Mouse (Mus musculus): ENCODE results near the gene Dcaf15. TPM values are rescaled to one million over a fixed set of nuclear protein-coding genes. Genes with fewer than 3 reads are reported as not detected.

Gene Dcaf15
- polyA plus RNA-seq, 1 experiment from 2014 or later: 13.0 TPM

DNA sequence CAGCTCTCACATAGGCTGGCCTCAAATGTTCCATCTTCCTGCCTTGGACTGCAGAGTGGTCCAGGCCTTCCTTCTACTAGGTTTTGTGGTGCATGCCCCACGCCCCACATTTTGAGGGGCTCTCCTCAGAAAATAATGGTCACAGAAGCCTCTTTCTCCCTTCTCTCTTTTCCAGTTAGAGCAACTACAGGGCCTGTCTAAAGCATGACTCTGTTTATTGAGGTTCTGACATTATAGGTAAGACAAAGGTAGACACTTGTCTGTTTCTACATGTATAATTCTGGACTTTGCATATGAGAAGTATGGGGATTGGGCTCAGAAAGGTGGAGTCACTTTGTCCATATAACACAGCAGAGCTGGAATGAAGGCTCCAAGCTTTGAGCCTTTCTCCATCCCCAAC is 39.5 kb downstream of the Dcaf15 start, which contains the start of gene Gm10643:
Gene Gm10643 (minus strand): TSS at position 101 of the 400 bp plus-strand sequence.
- Histone ChIP-seq H3K27me3 (no peaks in the 10 kb centered on the region), H3K9me3 (no peaks in the 10 kb centered on the region), H3K4me3 (peak within 1 kb of the TSS; percentile 84), H3K4me2 (replicated peaks) (peak within 1 kb of the TSS; percentile 67), H3K4me1 (peaks cover 18% of the 10 kb centered on the region), H3K9ac (peak within 1 kb of the TSS; percentile 56), H3K27ac (peak within 1 kb of the TSS; percentile 61), H3K36me3 (no peaks in the 10 kb centered on the region)
- no peak for ATAC-seq (ENCODE audit: insufficient number of reproducible peaks, insufficient read depth, low FRiP score, low TSS enrichment)
- WGBS: 88% methylated on average over 1 of the region's 1 CpGs

DNA sequence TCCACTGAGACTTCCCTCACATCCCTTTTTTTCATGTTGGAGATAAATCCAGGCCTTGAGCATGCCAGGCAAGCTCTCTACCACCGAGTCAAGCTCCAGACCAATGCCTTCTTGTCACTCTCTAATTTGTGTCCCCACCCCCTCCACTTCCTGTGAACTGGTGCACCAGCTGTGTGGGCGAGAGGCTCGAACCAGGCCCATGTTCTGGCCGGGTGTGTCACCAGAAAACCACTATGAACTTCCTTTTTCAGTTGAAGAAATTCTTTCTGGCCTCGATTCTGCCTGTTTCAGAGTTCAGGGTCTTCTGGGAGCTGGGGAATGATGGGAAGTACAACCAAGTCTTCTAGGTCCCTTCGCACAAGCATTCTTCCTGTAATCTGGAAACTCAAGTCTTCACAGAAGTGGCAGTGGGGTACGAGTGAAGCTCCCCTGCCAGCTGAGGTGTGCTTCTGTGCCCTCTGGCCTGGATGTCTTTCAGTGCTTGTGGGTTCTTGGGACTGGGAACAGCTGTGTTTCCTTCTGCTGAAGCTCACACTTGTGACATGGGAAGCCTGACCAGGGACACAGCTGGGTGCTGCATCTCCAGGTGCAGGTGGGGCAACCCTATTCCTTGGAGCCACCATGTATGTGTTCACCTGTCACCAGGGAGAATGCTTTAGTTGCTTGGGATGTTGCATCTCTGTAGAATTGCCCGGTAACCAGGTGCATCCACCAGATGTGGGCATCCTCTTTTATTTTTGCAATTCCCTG is 40.5 kb downstream of the Dcaf15 start:
- no peak overlapping the region for H3K27ac ChIP-seq
- no peak overlapping the region for H3K4me3 ChIP-seq
- H3K36me3 ChIP-seq: no peaks in the 10 kb centered on the region
- H3K4me2 ChIP-seq (replicated peaks): no peak overlapping the region
- no peaks in the 10 kb centered on the region for H3K9me3 ChIP-seq
- H3K4me1 ChIP-seq: peaks cover 14% of the 10 kb centered on the region
- H3K27me3 ChIP-seq: no peaks in the 10 kb centered on the region
- ATAC-seq (ENCODE audit: insufficient number of reproducible peaks, insufficient read depth, low FRiP score, low TSS enrichment): no peak
- no peak overlapping the region for H3K9ac ChIP-seq
- WGBS: 68% methylated on average over 8 of the region's 8 CpGs

DNA sequence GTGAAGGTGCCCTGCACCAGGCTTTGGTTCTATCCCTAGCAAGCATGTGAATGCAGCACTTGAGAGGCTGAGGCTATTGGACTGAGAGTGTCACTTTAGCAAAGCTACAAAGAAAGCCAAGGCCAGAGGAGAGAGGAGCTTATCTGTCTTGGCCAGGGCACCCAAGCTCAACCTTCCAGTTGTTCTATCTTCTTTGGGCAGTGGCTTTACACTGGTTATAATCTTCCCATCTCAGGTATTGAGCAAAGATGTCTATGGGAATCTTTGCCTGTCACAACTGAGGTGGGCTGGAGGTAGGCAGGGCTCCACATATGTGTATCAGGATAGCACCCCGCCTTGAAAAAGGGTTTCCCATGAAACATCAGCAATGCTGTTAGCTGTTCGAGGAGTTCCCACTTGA is 44.3 kb downstream of the Dcaf15 start:
- Histone ChIP-seq H3K9me3 (no peaks in the 10 kb centered on the region), H3K27me3 (no peaks in the 10 kb centered on the region), H3K9ac (no peak overlapping the region), H3K36me3 (no peaks in the 10 kb centered on the region), H3K27ac (no peak overlapping the region), H3K4me3 (no peak overlapping the region), H3K4me2 (replicated peaks) (no peak overlapping the region), H3K4me1 (no peaks in the 10 kb centered on the region)
- WGBS: 86% methylated on average over 2 of the region's 2 CpGs
- no peak for ATAC-seq (ENCODE audit: insufficient number of reproducible peaks, insufficient read depth, low FRiP score, low TSS enrichment)

DNA sequence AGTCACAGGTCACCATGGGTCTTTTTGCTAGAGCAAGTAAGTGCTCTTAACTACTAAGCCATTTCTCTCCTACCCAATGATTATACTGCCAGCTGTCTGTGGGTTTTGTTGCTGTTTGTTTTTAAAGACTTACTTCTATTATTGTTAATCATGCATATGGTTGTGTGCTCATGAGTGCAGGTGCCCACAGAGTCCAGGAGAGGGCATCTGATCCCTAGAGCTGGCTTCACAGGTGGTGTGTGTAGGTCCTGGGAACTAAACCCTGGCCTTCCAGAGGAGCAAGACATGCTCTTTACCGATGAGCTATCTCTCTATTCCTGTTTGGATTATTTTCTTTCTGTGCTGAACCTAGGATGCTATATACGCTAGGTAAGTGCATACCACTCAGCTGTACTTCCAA is 45.3 kb downstream of the Dcaf15 start:
- H3K27ac ChIP-seq: no peak overlapping the region
- no peak overlapping the region for H3K9ac ChIP-seq
- H3K4me1 ChIP-seq: no peaks in the 10 kb centered on the region
- H3K4me2 ChIP-seq (replicated peaks): no peak overlapping the region
- no peak for ATAC-seq (ENCODE audit: insufficient number of reproducible peaks, insufficient read depth, low FRiP score, low TSS enrichment)
- no peaks in the 10 kb centered on the region for H3K36me3 ChIP-seq
- no peak overlapping the region for H3K4me3 ChIP-seq
- no peaks in the 10 kb centered on the region for H3K9me3 ChIP-seq
- WGBS: 95% methylated on average over 2 of the region's 2 CpGs
- no peaks in the 10 kb centered on the region for H3K27me3 ChIP-seq

DNA sequence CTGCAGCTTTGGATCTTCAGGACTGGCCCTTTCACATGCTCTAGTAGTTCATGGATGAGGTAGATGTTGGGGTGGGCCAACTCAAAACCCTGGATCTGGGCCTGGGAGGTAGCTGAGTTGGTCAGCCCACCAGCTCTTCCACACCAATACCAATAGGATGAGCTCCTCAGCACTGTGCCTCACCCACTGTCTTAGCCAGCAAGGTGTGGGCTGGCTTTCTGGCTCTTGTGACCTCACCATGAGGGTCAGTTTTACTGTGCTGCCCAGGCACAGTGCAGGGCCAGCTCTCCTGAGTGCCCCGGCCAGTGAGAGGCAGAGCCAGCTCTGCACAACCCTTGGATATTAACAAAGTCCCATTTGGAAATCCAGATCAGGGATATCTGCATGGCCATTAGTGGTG is 46.7 kb downstream of the Dcaf15 start:
- Histone ChIP-seq H3K9me3 (no peaks in the 10 kb centered on the region), H3K27me3 (no peaks in the 10 kb centered on the region), H3K4me3 (no peak overlapping the region), H3K9ac (no peak overlapping the region), H3K4me2 (replicated peaks) (no peak overlapping the region), H3K36me3 (no peaks in the 10 kb centered on the region), H3K27ac (no peak overlapping the region), H3K4me1 (no peaks in the 10 kb centered on the region)
- ATAC-seq (ENCODE audit: insufficient number of reproducible peaks, insufficient read depth, low FRiP score, low TSS enrichment): no peak
- WGBS: 84% methylated on average over 1 of the region's 1 CpGs

DNA sequence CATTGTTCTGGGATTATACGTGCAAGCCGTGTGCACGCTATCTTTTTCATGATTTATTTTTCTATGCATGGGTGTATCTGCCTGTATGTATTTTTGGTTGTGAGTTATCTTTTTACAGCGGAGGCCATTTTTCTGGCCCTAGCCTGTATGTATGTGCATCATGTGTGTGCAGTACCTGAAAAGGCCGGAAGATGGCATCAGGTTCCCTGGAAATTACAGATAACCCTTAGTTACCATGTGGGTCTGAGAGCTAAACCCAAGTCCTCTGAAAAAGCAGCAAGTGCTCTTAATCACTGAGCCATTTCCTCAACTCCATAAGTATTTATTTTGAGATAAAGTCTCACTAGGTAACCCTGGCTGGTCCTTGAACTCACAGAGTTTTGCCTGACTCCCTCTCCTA is 51.3 kb downstream of the Dcaf15 start:
- no peaks in the 10 kb centered on the region for H3K9me3 ChIP-seq
- no peaks in the 10 kb centered on the region for H3K27me3 ChIP-seq
- ATAC-seq (ENCODE audit: insufficient number of reproducible peaks, insufficient read depth, low FRiP score, low TSS enrichment): no peak
- no peaks in the 10 kb centered on the region for H3K4me1 ChIP-seq
- H3K36me3 ChIP-seq: no peaks in the 10 kb centered on the region
- no peak overlapping the region for H3K27ac ChIP-seq
- H3K4me2 ChIP-seq (replicated peaks): no peak overlapping the region
- H3K4me3 ChIP-seq: no peak overlapping the region
- H3K9ac ChIP-seq: no peak overlapping the region
- 91% methylated on average over 5 of the region's 5 CpGs for WGBS

DNA sequence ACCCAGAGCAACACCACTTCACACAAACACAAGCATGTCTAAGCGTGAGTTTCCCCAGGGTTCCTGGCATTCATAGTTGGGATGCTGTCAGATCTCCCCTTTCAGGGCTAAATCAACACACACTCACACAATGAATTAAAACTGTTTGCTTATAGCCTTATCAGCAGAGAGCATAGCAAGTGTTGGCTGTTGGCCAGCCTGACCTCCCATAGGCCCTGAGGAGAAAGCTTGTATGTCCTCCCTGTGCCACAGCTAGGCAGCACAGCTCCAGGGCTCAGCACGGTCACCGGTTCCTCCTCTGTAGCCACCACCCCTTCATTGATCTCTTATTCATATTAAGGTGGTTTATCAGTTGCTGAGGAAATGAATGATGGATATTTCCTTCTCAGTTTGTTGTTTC is 51.8 kb downstream of the Dcaf15 start:
- Histone ChIP-seq H3K27me3 (no peaks in the 10 kb centered on the region), H3K36me3 (no peaks in the 10 kb centered on the region), H3K4me2 (replicated peaks) (no peak overlapping the region), H3K9ac (no peak overlapping the region), H3K9me3 (no peaks in the 10 kb centered on the region), H3K4me3 (no peak overlapping the region), H3K4me1 (no peaks in the 10 kb centered on the region), H3K27ac (no peak overlapping the region)
- WGBS: 81% methylated on average over 3 of the region's 3 CpGs
- ATAC-seq (ENCODE audit: insufficient number of reproducible peaks, insufficient read depth, low FRiP score, low TSS enrichment): no peak

DNA sequence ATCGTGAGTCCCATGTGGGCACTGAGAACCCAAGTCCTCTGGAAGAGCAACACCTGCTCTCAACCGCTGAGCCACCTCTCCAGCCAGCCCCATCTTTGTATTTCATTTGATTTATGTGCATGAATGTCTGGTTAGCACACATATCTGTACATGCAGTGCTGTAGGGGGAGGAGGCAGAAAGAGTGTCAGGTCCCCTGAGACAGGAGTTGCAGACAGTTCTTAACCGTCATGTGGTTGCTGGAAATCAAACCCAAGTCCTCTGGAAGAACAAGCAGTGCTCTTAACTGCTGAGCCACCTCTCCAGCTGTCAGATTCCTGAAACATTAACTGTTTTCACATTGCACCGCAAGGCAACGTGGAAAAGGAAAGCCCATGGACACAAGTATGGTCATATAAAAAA is 56.4 kb downstream of the Dcaf15 start:
- no peak for ATAC-seq (ENCODE audit: insufficient number of reproducible peaks, insufficient read depth, low FRiP score, low TSS enrichment)

More for the DNA sequence above, 56.4 kb downstream of the Dcaf15 start:
- Histone ChIP-seq H3K4me2 (replicated peaks) (no peak overlapping the region), H3K27ac (no peak overlapping the region), H3K36me3 (no peaks in the 10 kb centered on the region), H3K4me3 (no peak overlapping the region), H3K9me3 (no peaks in the 10 kb centered on the region), H3K4me1 (0 out of 2 replicates have a peak, but pooled peaks cover 5% of the 10 kb centered on the region), H3K27me3 (peaks cover 31% of the 10 kb centered on the region), H3K9ac (no peak overlapping the region)
- 69% methylated on average over 5 of the region's 5 CpGs for WGBS

MicroRNAs encoded within 50 kb of the gene (microRNA counts, 519-probe panel; counts per million panel counts)
- microRNA mmu-miR-709: 2,516 counts per million, percentile 69 among the panel's probes with 10 or more counts

Small RNAs within 50 kb of the gene (microRNA-seq; reads per million reads assigned to microRNA genes)
- gene Mir709: not detected

Other genes with a start within 250 kb of the Dcaf15 start
- 36.7 TPM in 2 replicates for gene Adgrl1, start 204.7 kb downstream of the Dcaf15 start, polyA plus RNA-seq (2016; fragmentation: Nextera tagmentation; extraction: Ambion mirVana)
- 0.47 and 0.79 TPM in 2 replicates for gene Gm10644, start 149.6 kb downstream of the Dcaf15 start, polyA plus RNA-seq (2016; fragmentation: Nextera tagmentation; extraction: Ambion mirVana)
- 54.4 and 55.0 TPM in 2 replicates for gene Asf1b, start 149.3 kb downstream of the Dcaf15 start, polyA plus RNA-seq (2016; fragmentation: Nextera tagmentation; extraction: Ambion mirVana)
- 191 and 206 TPM in 2 replicates for gene Prkaca, start 131.8 kb downstream of the Dcaf15 start, polyA plus RNA-seq (2016; fragmentation: Nextera tagmentation; extraction: Ambion mirVana)
- gene Samd1, start 107.1 kb downstream of the Dcaf15 start, polyA plus RNA-seq (2016; fragmentation: Nextera tagmentation; extraction: Ambion mirVana): 11.6 and 14.1 TPM in 2 replicates
- 1.9 and 2.0 TPM in 2 replicates for gene 1700067K01Rik, start 103.3 kb downstream of the Dcaf15 start, polyA plus RNA-seq (2016; fragmentation: Nextera tagmentation; extraction: Ambion mirVana)
- gene 2210011C24Rik, start 92.6 kb downstream of the Dcaf15 start, polyA plus RNA-seq (2016; fragmentation: Nextera tagmentation; extraction: Ambion mirVana): 0.28 TPM in 1 of 2 replicates, not detected in the other
- 9.0 and 9.4 TPM in 2 replicates for gene Palm3, start 83.3 kb downstream of the Dcaf15 start, polyA plus RNA-seq (2016; fragmentation: Nextera tagmentation; extraction: Ambion mirVana)
- gene Il27ra, start 62.2 kb downstream of the Dcaf15 start, polyA plus RNA-seq (2016; fragmentation: Nextera tagmentation; extraction: Ambion mirVana): 0.81 and 0.99 TPM in 2 replicates
- not detected in 2 replicates for gene Rln3, start 59.8 kb downstream of the Dcaf15 start, polyA plus RNA-seq (2016; fragmentation: Nextera tagmentation; extraction: Ambion mirVana)
- 1.9 and 2.0 TPM in 2 replicates for gene Gm10643, start 39.6 kb downstream of the Dcaf15 start, polyA plus RNA-seq (2016; fragmentation: Nextera tagmentation; extraction: Ambion mirVana)
- gene Rfx1, start 37.9 kb downstream of the Dcaf15 start, polyA plus RNA-seq (2016; fragmentation: Nextera tagmentation; extraction: Ambion mirVana): 10.3 and 10.4 TPM in 2 replicates
- gene Podnl1, start 21.2 kb upstream of the Dcaf15 start, polyA plus RNA-seq (2016; fragmentation: Nextera tagmentation; extraction: Ambion mirVana): 0.31 and 0.43 TPM in 2 replicates
- gene Cc2d1a, start 43.2 kb upstream of the Dcaf15 start, polyA plus RNA-seq (2016; fragmentation: Nextera tagmentation; extraction: Ambion mirVana): 27.5 and 29.2 TPM in 2 replicates
- 2.0 and 2.4 TPM in 2 replicates for gene 4930432K21Rik, start 43.3 kb upstream of the Dcaf15 start, polyA plus RNA-seq (2016; fragmentation: Nextera tagmentation; extraction: Ambion mirVana)
- gene Nanos3, start 80.4 kb upstream of the Dcaf15 start, polyA plus RNA-seq (2016; fragmentation: Nextera tagmentation; extraction: Ambion mirVana): 5.4 and 7.2 TPM in 2 replicates
- 32.4 and 32.9 TPM in 2 replicates for gene Zswim4, start 132.3 kb upstream of the Dcaf15 start, polyA plus RNA-seq (2016; fragmentation: Nextera tagmentation; extraction: Ambion mirVana)
- gene D8Ertd738e, start 145.0 kb upstream of the Dcaf15 start, polyA plus RNA-seq (2016; fragmentation: Nextera tagmentation; extraction: Ambion mirVana): 322 and 341 TPM in 2 replicates
- 70.2 and 71.2 TPM in 2 replicates for gene Mri1, start 152.6 kb upstream of the Dcaf15 start, polyA plus RNA-seq (2016; fragmentation: Nextera tagmentation; extraction: Ambion mirVana)
- gene Ccdc130, start 165.6 kb upstream of the Dcaf15 start, polyA plus RNA-seq (2016; fragmentation: Nextera tagmentation; extraction: Ambion mirVana): 18.1 and 24.5 TPM in 2 replicates

Measured in embryonic facial prominence, embryonic 12.5 days (tissue).